Mouse (Mus musculus) gastrocnemius, postnatal 25 days (tissue): Measurements from ENCODE around the gene Crot. TPM values are rescaled to one million over a fixed set of nuclear protein-coding genes. Genes with fewer than 3 reads are reported as not detected.
A peak's percentile ranks its signal among the peaks of the same experiment; 100 is the strongest.
"Not testable (repeated sequence)": the region's sequence is repeated elsewhere in the genome, so short reads cannot be mapped to it uniquely, and the experiment has no call there.

ENCODE experiments used
- DNase-seq: peaks from one replicate; pipeline ENCODE4 v3.0.0; 2022
- total RNA-seq, 2 experiments: library from RNA; stranded (reverse); gene quantifications; 1 replicate in 1 of 2; 2 replicates in 1 of 2; pipeline ENCODE4 v1.2.3; 2021

Crot gene
- total RNA-seq, 2 experiments from 2014 or later = 22.6 to 24.4 TPM

- DNase-seq = no peak
Observed at GRCm38 (mm10) chr5:8997513-8997895, 380 bp upstream of the Crot start.

- no peak for DNase-seq
Observed at GRCm38 (mm10) chr5:8995966-8996685, 998 bp downstream of the Crot start.

- DNase-seq = no peak
Observed at GRCm38 (mm10) chr5:8991626-8992025, 5.5 kb downstream of the Crot start.

- no peak for DNase-seq
Observed at GRCm38 (mm10) chr5:8990526-8990925, 6.6 kb downstream of the Crot start.

DNA sequence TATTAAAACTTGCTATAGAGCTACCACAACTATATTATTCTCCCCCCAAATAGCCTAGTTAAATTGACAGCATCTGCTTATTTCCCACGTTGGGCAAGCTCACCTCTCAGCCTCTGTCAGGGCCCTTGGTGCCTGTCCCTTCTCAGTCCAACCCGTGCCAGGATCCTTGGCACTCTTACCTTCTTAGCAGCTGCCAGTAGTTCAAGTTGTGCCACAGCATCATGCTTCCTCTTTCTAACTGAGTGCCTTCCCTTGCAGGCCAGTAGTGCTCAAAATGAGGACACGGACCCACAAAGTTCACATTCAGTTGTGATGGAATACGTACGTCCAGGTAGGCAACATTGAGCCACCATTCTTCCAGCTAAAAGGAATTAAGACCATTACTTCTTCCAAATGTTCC lies 9.2 kb downstream of the Crot start:
- DNase-seq = no peak

GRCm38 (mm10) chr5:8985470-8985869 lies 11.7 kb downstream of the Crot start:
- DNase-seq = no peak

DNA sequence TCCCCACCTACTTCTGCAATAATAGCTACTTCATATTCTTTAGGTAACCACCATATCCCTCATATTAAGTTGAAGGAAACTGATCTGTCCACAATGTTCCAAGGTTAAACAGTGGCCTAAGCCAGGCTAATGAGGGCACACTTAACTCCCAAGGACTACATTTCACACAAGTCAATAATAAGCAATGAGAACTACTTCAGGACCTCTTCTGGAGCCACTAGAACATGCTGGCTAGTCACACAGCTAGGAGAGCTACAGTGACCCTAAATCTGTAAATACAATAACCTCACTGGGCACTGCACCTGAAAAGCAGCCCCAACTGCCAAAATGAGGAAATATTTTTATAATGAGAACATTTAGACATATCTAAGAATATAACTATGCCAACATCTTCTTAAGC lies 22.4 kb downstream of the Crot start:
- no peak for DNase-seq

GRCm38 (mm10) chr5:8972355-8972754 lies 24.8 kb downstream of the Crot start:
- DNase-seq = no peak

- no peak for DNase-seq
Observed at GRCm38 (mm10) chr5:8970694-8971093, 26.4 kb downstream of the Crot start.

- DNase-seq = no peak
Observed at GRCm38 (mm10) chr5:8964487-8964886, 32.6 kb downstream of the Crot start.

DNA sequence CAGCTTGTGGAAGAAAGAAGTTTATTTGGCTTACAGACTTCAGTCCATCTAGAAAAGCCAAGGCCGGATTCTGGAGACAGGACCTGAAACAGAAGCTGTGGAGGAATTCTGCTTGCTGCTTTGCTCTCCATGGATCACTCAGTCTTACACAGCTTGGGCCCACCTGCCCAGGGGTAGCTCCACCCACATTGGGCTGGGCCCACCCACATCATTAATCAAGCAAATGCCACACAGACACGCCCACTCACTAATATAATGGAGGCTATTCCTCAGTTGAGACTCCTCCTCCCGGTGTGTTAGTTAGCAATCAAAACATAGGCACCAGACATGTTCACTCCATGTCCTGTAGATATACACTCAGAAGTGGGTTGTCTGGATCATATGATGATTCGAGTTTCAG lies 36.6 kb downstream of the Crot start:
- DNase-seq = no peak

- DNase-seq = no peak
Observed at GRCm38 (mm10) chr5:8955544-8955943, 41.6 kb downstream of the Crot start.

- DNase-seq = no peak
Observed at GRCm38 (mm10) chr5:8953660-8954059, 43.5 kb downstream of the Crot start.

DNA sequence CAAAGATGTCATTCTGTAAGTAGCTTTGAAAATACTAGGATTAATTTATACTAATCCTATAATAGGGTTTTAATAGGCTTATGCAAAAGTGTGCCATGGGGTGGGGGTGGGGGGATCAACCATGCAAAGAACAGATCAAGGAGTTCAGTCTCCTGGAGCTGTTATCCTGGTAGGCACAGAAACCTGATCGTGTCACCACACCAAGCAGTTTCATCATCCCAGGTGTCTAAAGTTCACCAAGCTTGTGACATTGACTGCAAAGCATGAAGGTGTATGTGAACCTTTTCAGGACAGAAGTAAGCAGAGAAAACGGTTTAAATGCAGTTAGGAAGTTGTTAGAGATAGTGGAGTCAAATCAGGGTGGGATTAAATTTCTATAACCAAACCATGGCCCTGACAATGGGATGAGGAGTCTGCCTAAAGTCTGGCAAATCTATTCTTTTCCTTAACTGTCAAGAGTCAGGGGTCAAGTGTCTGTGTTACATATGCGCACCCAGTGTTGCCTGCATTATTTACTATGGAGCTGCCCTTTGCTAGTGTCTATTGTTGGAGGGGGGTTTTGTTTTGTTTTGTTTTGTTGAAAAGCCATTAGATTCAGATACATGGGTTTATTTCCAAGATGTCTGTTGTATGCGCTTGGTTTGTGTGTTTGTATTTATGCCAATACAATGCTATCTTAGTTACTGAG lies 49.6 kb downstream of the Crot start:
- no peak for DNase-seq

- DNase-seq = peak; percentile 46
Observed at GRCm38 (mm10) chr5:8943836-8944235, 53.3 kb downstream of the Crot start.

DNA sequence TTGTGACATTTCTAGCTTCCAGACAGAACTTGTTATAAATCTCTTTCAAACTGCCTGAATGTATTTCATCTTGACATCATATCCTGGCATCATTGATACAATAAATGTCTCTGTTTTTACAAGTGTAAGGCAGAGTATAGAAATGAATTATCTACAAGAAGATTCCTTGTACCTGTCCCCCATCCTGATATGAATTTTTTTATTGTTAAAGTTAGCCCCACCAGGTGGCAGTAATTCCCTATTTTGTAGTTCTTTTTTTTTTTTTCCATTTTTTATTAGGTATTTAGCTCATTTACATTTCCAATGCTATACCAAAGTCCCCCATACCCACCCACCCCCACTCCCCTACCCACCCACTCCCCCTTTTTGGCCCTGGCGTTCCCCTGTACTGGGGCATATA lies 55.9 kb downstream of the Crot start:
- DNase-seq = not testable (repeated sequence)

DNA sequence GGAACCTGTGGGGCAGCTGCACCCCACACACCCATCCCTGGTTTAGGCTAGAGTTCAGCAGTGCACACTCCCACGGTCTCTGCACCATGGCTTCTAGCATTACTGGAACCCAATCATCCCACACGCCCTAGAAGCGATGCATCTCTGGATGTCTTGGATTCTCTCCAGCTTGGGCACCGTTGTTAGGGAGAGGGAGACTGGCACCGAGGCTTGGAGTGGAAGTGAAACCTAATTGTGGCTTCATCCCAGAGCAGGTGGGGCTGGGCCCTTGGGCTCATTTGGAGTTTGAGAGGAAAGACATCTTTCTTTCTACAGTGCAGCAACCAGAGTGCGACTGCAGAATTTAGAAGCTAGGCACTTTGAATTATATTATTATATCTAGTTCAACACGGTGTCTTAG lies 59.2 kb downstream of the Crot start:
- DNase-seq = no peak

DNA sequence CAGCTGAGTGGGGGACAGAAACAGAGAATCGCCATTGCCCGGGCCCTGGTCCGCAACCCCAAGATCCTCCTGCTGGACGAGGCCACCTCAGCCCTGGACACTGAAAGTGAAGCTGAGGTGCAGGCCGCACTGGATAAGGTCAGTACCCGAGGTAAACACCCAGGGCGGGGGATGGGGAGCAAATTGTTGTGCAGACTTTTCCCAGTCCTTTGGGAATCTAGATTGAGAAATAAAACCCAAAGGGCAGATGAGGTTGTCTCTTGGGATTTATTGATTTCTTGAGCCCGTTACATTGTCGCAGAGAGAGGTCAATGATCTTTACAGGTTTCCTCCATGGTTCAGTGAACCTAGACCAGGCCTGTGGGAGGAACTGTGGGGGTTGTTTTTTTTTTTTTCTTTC lies 68.7 kb downstream of the Crot start:
- no peak for DNase-seq

DNA sequence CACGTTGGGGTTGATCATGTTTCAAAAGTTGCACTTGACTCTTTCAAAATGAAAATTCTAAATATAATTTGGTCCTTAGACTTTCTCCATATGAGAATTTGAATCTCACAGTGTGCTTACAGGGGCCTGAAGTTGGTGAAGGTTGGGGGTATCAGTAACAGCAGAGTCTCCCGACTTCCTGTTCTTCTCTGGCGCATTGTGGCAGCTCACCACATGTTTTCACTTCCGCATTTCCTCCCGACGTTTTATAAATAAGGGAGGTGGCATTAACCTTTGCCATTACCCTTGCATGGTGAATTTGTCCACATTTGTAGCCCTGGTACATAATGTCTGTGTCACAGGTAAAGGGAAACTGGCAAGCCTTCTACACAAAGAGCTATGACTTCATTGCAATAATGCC lies 80.1 kb downstream of the Crot start:
- DNase-seq = no peak

DNA sequence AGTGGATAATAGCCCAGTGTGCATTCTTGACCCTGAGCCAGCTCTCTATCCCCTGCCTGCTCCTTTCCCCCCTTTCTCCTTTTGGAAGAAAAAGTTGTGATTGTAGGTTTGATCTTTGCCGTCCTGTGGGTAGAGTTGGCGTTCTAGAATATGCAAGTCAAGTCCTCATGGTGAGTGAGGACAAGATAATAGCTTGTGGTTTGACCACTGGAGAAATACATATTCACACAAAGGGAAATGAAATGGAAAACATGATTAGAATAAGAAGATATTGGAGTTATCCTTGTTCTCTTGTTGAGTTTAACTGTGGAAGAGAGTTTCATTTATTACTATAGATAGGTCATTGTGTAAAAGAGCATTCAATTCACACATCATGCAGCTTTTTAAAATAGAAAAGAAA lies 80.7 kb downstream of the Crot start:
- no peak for DNase-seq
